Mouse (Mus musculus) hindbrain, embryonic 10.5 days (tissue): ENCODE measurements around the gene Erich3. TPM values are rescaled to one million over a fixed set of nuclear protein-coding genes. Genes with fewer than 3 reads are reported as not detected.
A peak's percentile ranks its signal among the peaks of the same experiment; 100 is the strongest.

ENCODE experiments used
- DNase-seq: peaks from one replicate; pipeline ENCODE4 v3.0.0-alpha.2; 2017; ENCODE audit warnings: low spot score
- H3K27ac ChIP-seq: fragments of 300-500 bp; sonication (generic); 2 replicates; pipeline ENCODE4 v1.5.1; 2016; ENCODE audit warnings: mild to moderate bottlenecking, moderate library complexity
- H3K27me3 ChIP-seq: fragments of 300-500 bp; sonication (generic); 2 replicates; pipeline ENCODE4 v1.6.1; 2016; ENCODE audit warnings: mild to moderate bottlenecking; ENCODE audit not compliant: poor library complexity, insufficient read depth, severe bottlenecking
- H3K36me3 ChIP-seq: fragments of 300-500 bp; sonication (generic); 2 replicates; pipeline ENCODE4 v1.6.1; 2016; ENCODE audit warnings: mild to moderate bottlenecking, moderate library complexity
- H3K4me1 ChIP-seq: fragments of 300-500 bp; sonication (generic); replicated peaks from 2 replicates; pipeline ENCODE4 v1.6.1; 2016; ENCODE audit warnings: mild to moderate bottlenecking
- H3K4me3 ChIP-seq: fragments of 300-500 bp; sonication (generic); 2 replicates; pipeline ENCODE4 v1.5.1; 2016; ENCODE audit warnings: mild to moderate bottlenecking, moderate library complexity
- H3K9me3 ChIP-seq: fragments of 300-500 bp; sonication (generic); 2 replicates; pipeline ENCODE4 v1.6.1; 2016; ENCODE audit warnings: mild to moderate bottlenecking, moderate library complexity
- WGBS: fragments of 180-500 bp; shearing (Covaris S2); methylation state at CpG from one replicate; pipeline ENCODE4 v1.1.7; 2016; 5-methylcytosine and 5-hydroxymethylcytosine counted together
- polyA plus RNA-seq: library from polyadenylated mRNA; unstranded; fragments of >200 nt; fragmentation: Nextera tagmentation; extraction: Ambion mirVana; gene quantifications from 2 replicates; pipeline ENCODE4 v1.2.1, GENCODE M21; 2016

Gene Erich3
- polyA plus RNA-seq, 1 experiment from 2014 or later, result 0.69 TPM

GRCm38 (mm10) chr3:154691897-154692571 is 28.4 kb downstream of the Erich3 start:
- 48% methylated on average over 14 of the region's 14 CpGs for WGBS
- H3K27me3 ChIP-seq, result no peaks in the 10 kb centered on the region
- no peaks in the 10 kb centered on the region for H3K36me3 ChIP-seq
- peak overlapping the region; percentile 35; the same call in 1 of the 2 replicates for H3K27ac ChIP-seq
- peaks cover 16% of the 10 kb centered on the region for H3K4me1 ChIP-seq
- no peak overlapping the region for H3K4me3 ChIP-seq
- peak; percentile 43 for DNase-seq
- no peaks in the 10 kb centered on the region for H3K9me3 ChIP-seq

GRCm38 (mm10) chr3:154692572-154692922 is 28.9 kb downstream of the Erich3 start:
- 59% methylated on average over 3 of the region's 3 CpGs for WGBS

GRCm38 (mm10) chr3:154693902-154694301 is 30.2 kb downstream of the Erich3 start:
- H3K27ac ChIP-seq, result no peak overlapping the region
- WGBS, result 86% methylated on average over 4 of the region's 4 CpGs
- H3K36me3 ChIP-seq, result no peaks in the 10 kb centered on the region
- H3K27me3 ChIP-seq, result no peaks in the 10 kb centered on the region
- no peak overlapping the region for H3K4me3 ChIP-seq
- DNase-seq, result no peak
- H3K4me1 ChIP-seq, result peaks cover 21% of the 10 kb centered on the region
- no peaks in the 10 kb centered on the region for H3K9me3 ChIP-seq

More at GRCm38 (mm10) chr3:154692572-154692922, 28.9 kb downstream of the Erich3 start:
- H3K4me1 ChIP-seq, result peaks cover 16% of the 10 kb centered on the region
- H3K27me3 ChIP-seq, result no peaks in the 10 kb centered on the region
- no peak overlapping the region for H3K4me3 ChIP-seq
- no peaks in the 10 kb centered on the region for H3K36me3 ChIP-seq
- H3K27ac ChIP-seq, result peak overlapping the region; percentile 35; the same call in 1 of the 2 replicates
- H3K9me3 ChIP-seq, result no peaks in the 10 kb centered on the region
- peak; percentile 8 for DNase-seq

- Histone ChIP-seq H3K9me3 (no peaks in the 10 kb centered on the region), H3K4me3 (no peak overlapping the region), H3K36me3 (no peaks in the 10 kb centered on the region), H3K27ac (no peak overlapping the region), H3K4me1 (peaks cover 28% of the 10 kb centered on the region), H3K27me3 (no peaks in the 10 kb centered on the region)
- 87% methylated on average over 3 of the region's 3 CpGs for WGBS
- no peak for DNase-seq
These were observed 33.0 kb downstream of the Erich3 start for GRCm38 (mm10) chr3:154696611-154697010.

- H3K36me3 ChIP-seq, result no peaks in the 10 kb centered on the region
- peaks cover 17% of the 10 kb centered on the region; the same call in 1 of the 2 replicates for H3K4me1 ChIP-seq
- DNase-seq, result no peak
- no peaks in the 10 kb centered on the region for H3K9me3 ChIP-seq
- 69% methylated on average over 5 of the region's 5 CpGs for WGBS
- H3K27ac ChIP-seq, result no peak overlapping the region
- H3K27me3 ChIP-seq, result no peaks in the 10 kb centered on the region
- H3K4me3 ChIP-seq, result no peak overlapping the region
These were observed 35.2 kb downstream of the Erich3 start for GRCm38 (mm10) chr3:154698907-154699306.

GRCm38 (mm10) chr3:154700296-154700695 is 36.6 kb downstream of the Erich3 start:
- Histone ChIP-seq H3K36me3 (no peaks in the 10 kb centered on the region), H3K27me3 (no peaks in the 10 kb centered on the region), H3K9me3 (no peaks in the 10 kb centered on the region), H3K4me1 (peaks cover 15% of the 10 kb centered on the region; the same call in 1 of the 2 replicates), H3K4me3 (no peak overlapping the region), H3K27ac (no peak overlapping the region)
- 84% methylated on average over 3 of the region's 3 CpGs for WGBS
- DNase-seq, result no peak

GRCm38 (mm10) chr3:154700735-154701134 is 37.1 kb downstream of the Erich3 start:
- 57% methylated on average over 2 of the region's 2 CpGs for WGBS

GRCm38 (mm10) chr3:154704755-154705154 is 41.1 kb downstream of the Erich3 start:
- Histone ChIP-seq H3K27ac (no peak overlapping the region), H3K4me3 (no peak overlapping the region), H3K9me3 (no peaks in the 10 kb centered on the region), H3K4me1 (peaks cover 6% of the 10 kb centered on the region; the same call in 1 of the 2 replicates), H3K27me3 (no peaks in the 10 kb centered on the region), H3K36me3 (no peaks in the 10 kb centered on the region)
- WGBS, result 92% methylated on average over 6 of the region's 6 CpGs
- DNase-seq, result no peak

More at GRCm38 (mm10) chr3:154700735-154701134, 37.1 kb downstream of the Erich3 start:
- Histone ChIP-seq H3K27me3 (no peaks in the 10 kb centered on the region), H3K4me3 (no peak overlapping the region), H3K27ac (no peak overlapping the region), H3K9me3 (no peaks in the 10 kb centered on the region), H3K36me3 (no peaks in the 10 kb centered on the region), H3K4me1 (peaks cover 12% of the 10 kb centered on the region; the same call in 1 of the 2 replicates)
- DNase-seq, result no peak

GRCm38 (mm10) chr3:154708150-154708549 is 44.5 kb downstream of the Erich3 start:
- DNase-seq, result no peak
- no peaks in the 10 kb centered on the region for H3K9me3 ChIP-seq
- no peaks in the 10 kb centered on the region for H3K36me3 ChIP-seq
- WGBS, result 92% methylated on average over 3 of the region's 3 CpGs
- H3K4me1 ChIP-seq, result no peaks in the 10 kb centered on the region
- H3K27ac ChIP-seq, result no peak overlapping the region
- no peaks in the 10 kb centered on the region for H3K27me3 ChIP-seq
- no peak overlapping the region for H3K4me3 ChIP-seq

- no peaks in the 10 kb centered on the region for H3K4me1 ChIP-seq
- H3K9me3 ChIP-seq, result no peaks in the 10 kb centered on the region
- H3K27me3 ChIP-seq, result no peaks in the 10 kb centered on the region
- H3K27ac ChIP-seq, result no peak overlapping the region
- DNase-seq, result no peak
- no peaks in the 10 kb centered on the region for H3K36me3 ChIP-seq
- 79% methylated on average over 7 of the region's 7 CpGs for WGBS
- no peak overlapping the region for H3K4me3 ChIP-seq
These were observed 59.5 kb downstream of the Erich3 start for GRCm38 (mm10) chr3:154723198-154723597.

- no peak overlapping the region for H3K27ac ChIP-seq
- no peaks in the 10 kb centered on the region for H3K27me3 ChIP-seq
- no peaks in the 10 kb centered on the region for H3K36me3 ChIP-seq
- no peaks in the 10 kb centered on the region for H3K9me3 ChIP-seq
- DNase-seq, result no peak
- no peaks in the 10 kb centered on the region for H3K4me1 ChIP-seq
- H3K4me3 ChIP-seq, result no peak overlapping the region
- 90% methylated on average over 10 of the region's 10 CpGs for WGBS
These were observed 67.8 kb downstream of the Erich3 start for GRCm38 (mm10) chr3:154731431-154731830.

GRCm38 (mm10) chr3:154741496-154741895 is 77.8 kb downstream of the Erich3 start:
- Histone ChIP-seq H3K27ac (no peak overlapping the region), H3K36me3 (no peaks in the 10 kb centered on the region), H3K9me3 (no peaks in the 10 kb centered on the region), H3K27me3 (no peaks in the 10 kb centered on the region), H3K4me1 (peaks cover 7% of the 10 kb centered on the region; the same call in 1 of the 2 replicates), H3K4me3 (no peak overlapping the region)
- 70% methylated on average over 5 of the region's 5 CpGs for WGBS
- no peak for DNase-seq

GRCm38 (mm10) chr3:154742927-154743326 is 79.3 kb downstream of the Erich3 start:
- Histone ChIP-seq H3K27me3 (no peaks in the 10 kb centered on the region), H3K9me3 (no peaks in the 10 kb centered on the region), H3K4me1 (peaks cover 7% of the 10 kb centered on the region; the same call in 1 of the 2 replicates), H3K36me3 (no peaks in the 10 kb centered on the region), H3K4me3 (no peak overlapping the region), H3K27ac (no peak overlapping the region)
- 55% methylated on average over 5 of the region's 5 CpGs for WGBS
- no peak for DNase-seq
